Mouse (Mus musculus) kidney, adult 9 months (tissue): ENCODE measurements at regions not wholly inside any gene's neighbourhood (a gene's known extent, or its start where the extent isn't known, plus 50 kb on each side); places are given as distances from the start of the nearest gene placed in this dataset.

Source experiments
- DNase-seq: peaks from one replicate; pipeline ENCODE4 v3.0.0; 2022

- DNase-seq, result no peak
These were observed 100.9 kb downstream of the Nup35 start for GRCm38 (mm10) chr2:80717979-80718378.

GRCm38 (mm10) chr2:80724085-80724484 lies 107.0 kb downstream of the Nup35 start:
- DNase-seq, result no peak

GRCm38 (mm10) chr2:80731324-80731723 lies 114.3 kb downstream of the Nup35 start:
- DNase-seq, result no peak

GRCm38 (mm10) chr2:80746737-80747136 lies 129.7 kb downstream of the Nup35 start:
- DNase-seq, result no peak

GRCm38 (mm10) chr2:80762013-80762612 lies 145.1 kb downstream of the Nup35 start:
- DNase-seq, result peak; percentile 58

GRCm38 (mm10) chr2:80771176-80771575 lies 154.1 kb downstream of the Nup35 start:
- no peak for DNase-seq

- no peak for DNase-seq
These were observed 155.4 kb downstream of the Nup35 start for GRCm38 (mm10) chr2:80772455-80772854.

- no peak for DNase-seq
These were observed 169.3 kb downstream of the Nup35 start for GRCm38 (mm10) chr2:80786370-80786769.

- DNase-seq, result no peak
These were observed 176.5 kb downstream of the Nup35 start for GRCm38 (mm10) chr2:80793345-80794147.

GRCm38 (mm10) chr2:80794148-80794507 lies 177.1 kb downstream of the Nup35 start:
- DNase-seq, result no peak

GRCm38 (mm10) chr2:80819268-80819667 lies 202.2 kb downstream of the Nup35 start:
- no peak for DNase-seq

GRCm38 (mm10) chr2:80851056-80851455 lies 234.0 kb downstream of the Nup35 start:
- no peak for DNase-seq

GRCm38 (mm10) chr2:80855214-80855613 lies 238.2 kb downstream of the Nup35 start:
- no peak for DNase-seq

GRCm38 (mm10) chr2:80870046-80870445 lies 253.0 kb downstream of the Nup35 start:
- no peak for DNase-seq

- no peak for DNase-seq
These were observed 253.4 kb downstream of the Nup35 start for GRCm38 (mm10) chr2:80870458-80870857.

- DNase-seq, result no peak
These were observed 254.3 kb downstream of the Nup35 start for GRCm38 (mm10) chr2:80871356-80871755.

- DNase-seq, result peak; percentile 11
These were observed 261.4 kb downstream of the Nup35 start for GRCm38 (mm10) chr2:80878437-80878836.

GRCm38 (mm10) chr2:80884231-80884630 lies 267.2 kb downstream of the Nup35 start:
- DNase-seq, result no peak

GRCm38 (mm10) chr2:80902050-80902449 lies 285.0 kb downstream of the Nup35 start:
- no peak for DNase-seq

GRCm38 (mm10) chr2:80913478-80913877 lies 296.4 kb downstream of the Nup35 start:
- no peak for DNase-seq

- DNase-seq, result no peak
These were observed 328.5 kb downstream of the Nup35 start for GRCm38 (mm10) chr2:80945521-80945920.

GRCm38 (mm10) chr2:80966766-80967165 lies 349.7 kb downstream of the Nup35 start:
- DNase-seq, result no peak

GRCm38 (mm10) chr2:80967260-80967659 lies 350.2 kb downstream of the Nup35 start:
- DNase-seq, result no peak

- no peak for DNase-seq
These were observed 352.3 kb downstream of the Nup35 start for GRCm38 (mm10) chr2:80969354-80969753.

- no peak for DNase-seq
These were observed 356.2 kb downstream of the Nup35 start for GRCm38 (mm10) chr2:80973217-80973616.
